Comparison of ENCODE assay signal across 10 mouse cellular contexts in the genomic region with DNA sequence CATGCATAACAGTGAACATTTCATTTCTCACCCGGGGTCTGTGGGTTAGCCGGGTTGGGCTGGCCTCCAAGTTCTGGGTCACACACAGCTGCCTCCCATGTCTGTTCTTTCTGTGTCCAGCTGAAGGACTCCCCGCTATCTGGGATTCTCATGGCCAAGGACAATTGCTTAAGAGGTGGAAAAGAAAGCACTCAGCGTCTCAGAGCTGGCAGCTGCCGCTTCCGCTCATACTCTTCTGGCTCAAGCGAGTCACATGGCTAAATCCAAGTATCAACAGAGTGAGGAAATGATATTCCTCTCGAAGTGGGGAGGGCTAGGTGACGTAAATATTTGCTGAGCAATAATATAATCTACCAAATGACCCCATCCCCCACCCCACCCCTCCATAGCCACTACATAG. TPM values are rescaled to one million over a fixed set of nuclear protein-coding genes. Genes with fewer than 3 reads are reported as not detected.
DNase-seq lines count a peak whose midpoint lies in the region; ATAC-seq and TF ChIP-seq lines count a peak whose summit lies in the region.
"Had no signal": no experiment of that assay in that cellular context is flagged by ENCODE, and none has a peak within 500 bp of the region (broad histone marks: within the 10 kb centered on the region; RNA-seq: fewer than 3 reads in every experiment).

No protein-coding gene starts in this region.

- no peak overlapping the region for H3K4me2 ChIP-seq in midbrain, embryonic 11.5 days
- H3K4me2 ChIP-seq in midbrain, embryonic 15.5 days = no peak overlapping the region
- H3K4me2 ChIP-seq in intestine, postnatal 0 days (replicated peaks; ENCODE audit: low read depth) = peak overlapping the region; percentile 47
- H3K4me2 ChIP-seq in hindbrain, embryonic 14.5 days (replicated peaks) = no peak overlapping the region
- H3K4me2 ChIP-seq: hindbrain, embryonic 15.5 days had no signal

- H3K4me1 ChIP-seq in midbrain, embryonic 11.5 days (ENCODE audit: control insufficient read depth, insufficient read depth, low read length) = no peaks in the 10 kb centered on the region
- no peaks in the 10 kb centered on the region; the same call in 1 of the 2 replicates for H3K4me1 ChIP-seq in midbrain, embryonic 15.5 days
- H3K4me1 ChIP-seq in intestine, postnatal 0 days (replicated peaks; ENCODE audit: control insufficient read depth, insufficient read depth, low read length) = peaks cover 11% of the 10 kb centered on the region
- peaks cover 17% of the 10 kb centered on the region for H3K4me1 ChIP-seq in lung, adult 2 months (ENCODE audit: control insufficient read depth, insufficient read depth, low read length)
- 0 out of 2 replicates have a peak, but pooled peaks cover 4% of the 10 kb centered on the region for H3K4me1 ChIP-seq in hindbrain, embryonic 14.5 days (replicated peaks; ENCODE audit: control insufficient read depth, insufficient read depth, low read length)

- no peak for TF ChIP-seq CTCF in gastrocnemius, adult 2 months (IDR thresholded peaks at IDR 0.05)
- no peak for TF ChIP-seq CTCF in intestine, postnatal 0 days (IDR thresholded peaks at IDR 0.05; ENCODE audit: low read depth)
- TF ChIP-seq CTCF in lung, adult 2 months (IDR thresholded peaks at IDR 0.05; ENCODE audit: insufficient read depth, low read length) = no peak

- H3K27ac ChIP-seq in midbrain, embryonic 11.5 days (ENCODE audit: low read depth, low read length) = no peak overlapping the region
- H3K27ac ChIP-seq in midbrain, embryonic 15.5 days = no peak overlapping the region
- peak overlapping the region; percentile 75 for H3K27ac ChIP-seq in gastrocnemius, adult 2 months
- H3K27ac ChIP-seq in intestine, postnatal 0 days (ENCODE audit: low read depth, low read length) = peak overlapping the region; percentile 80
- H3K27ac ChIP-seq in hindbrain, embryonic 14.5 days = no peak overlapping the region
- H3K27ac ChIP-seq: hindbrain, embryonic 15.5 days had no signal

- intact Hi-C loops in gastrocnemius, adult 2 months (cut with DNase I) = loop anchor here (5.0 to 10.0 kb wide), 2 partner anchors 75 to 92 kb away; no protein-coding TSS in a partner anchor

- no peak overlapping the region for H3K4me3 ChIP-seq in midbrain, embryonic 11.5 days (ENCODE audit: low read depth, low read length)
- H3K4me3 ChIP-seq in midbrain, embryonic 15.5 days = no peak overlapping the region
- peak overlapping the region; percentile 43 for H3K4me3 ChIP-seq in gastrocnemius, adult 2 months
- no peak overlapping the region for H3K4me3 ChIP-seq in intestine, postnatal 0 days (ENCODE audit: low read depth, low read length)
- no peak overlapping the region for H3K4me3 ChIP-seq in lung, adult 2 months (replicated peaks; ENCODE audit: extremely low read depth, low read depth, low read length)
- H3K4me3 ChIP-seq in hindbrain, embryonic 14.5 days (replicated peaks; ENCODE audit: low read length) = no peak overlapping the region
- H3K4me3 ChIP-seq: hindbrain, embryonic 15.5 days had no signal

- no peak for ATAC-seq in midbrain, embryonic 11.5 days (ENCODE audit: low FRiP score)
- ATAC-seq in midbrain, embryonic 15.5 days (replicated peaks) = no peak
- peak; percentile 67 for ATAC-seq in intestine, postnatal 0 days
- no peak for ATAC-seq in hindbrain, embryonic 14.5 days (ENCODE audit: low FRiP score)

- no peaks in the 10 kb centered on the region for H3K36me3 ChIP-seq in midbrain, embryonic 11.5 days (ENCODE audit: control insufficient read depth, insufficient read depth, low read length)
- no peaks in the 10 kb centered on the region for H3K36me3 ChIP-seq in midbrain, embryonic 15.5 days (replicated peaks)
- H3K36me3 ChIP-seq in intestine, postnatal 0 days (ENCODE audit: control insufficient read depth, insufficient read depth) = no peaks in the 10 kb centered on the region
- no peaks in the 10 kb centered on the region for H3K36me3 ChIP-seq in hindbrain, embryonic 14.5 days (replicated peaks; ENCODE audit: control insufficient read depth, insufficient read depth)
- H3K36me3 ChIP-seq: hindbrain, embryonic 15.5 days had no signal

- no peaks in the 10 kb centered on the region for H3K9me3 ChIP-seq in midbrain, embryonic 11.5 days (ENCODE audit: control insufficient read depth, low read length)
- H3K9me3 ChIP-seq in midbrain, embryonic 15.5 days = no peaks in the 10 kb centered on the region
- H3K9me3 ChIP-seq in intestine, postnatal 0 days (ENCODE audit: control insufficient read depth) = no peaks in the 10 kb centered on the region
- no peaks in the 10 kb centered on the region for H3K9me3 ChIP-seq in hindbrain, embryonic 14.5 days (ENCODE audit: control insufficient read depth, low read length)
- H3K9me3 ChIP-seq: hindbrain, embryonic 15.5 days had no signal

- peak; percentile 44 for DNase-seq in midbrain, embryonic 11.5 days (ENCODE audit: low spot score, missing footprints)
- DNase-seq in gastrocnemius, adult 2 months = peak; percentile 78
- DNase-seq in lung, adult 2 months = peak; percentile 73
- DNase-seq in urinary bladder, postnatal 25 days (ENCODE audit: low spot score) = peak; percentile 43
- no peak for DNase-seq in thymus, adult 18-20 months
- DNase-seq in hindbrain, embryonic 14.5 days (ENCODE audit: low spot score) = no peak

- no peak for TF ChIP-seq POLR2A in lung, adult 2 months (IDR thresholded peaks at IDR 0.05; ENCODE audit: borderline replicate concordance, extremely low read depth, low read depth, low read length)

- no peak overlapping the region for H3K9ac ChIP-seq in midbrain, embryonic 11.5 days (ENCODE audit: low read length)
- H3K9ac ChIP-seq in midbrain, embryonic 15.5 days = no peak overlapping the region
- no peak overlapping the region for H3K9ac ChIP-seq in intestine, postnatal 0 days (ENCODE audit: low read depth, low read length)
- no peak overlapping the region for H3K9ac ChIP-seq in hindbrain, embryonic 14.5 days
- H3K9ac ChIP-seq: hindbrain, embryonic 15.5 days had no signal

- WGBS in midbrain, embryonic 11.5 days = 79% methylated on average over 9 of the region's 9 CpGs
- 65% methylated on average over 9 of the region's 9 CpGs for WGBS in midbrain, embryonic 15.5 days
- WGBS in intestine, postnatal 0 days = 9% methylated on average over 9 of the region's 9 CpGs
- 10% methylated on average over 9 of the region's 9 CpGs for WGBS in lung, adult 2 months
- 60% methylated on average over 9 of the region's 9 CpGs for WGBS in hindbrain, embryonic 14.5 days

- no peaks in the 10 kb centered on the region for H3K27me3 ChIP-seq in midbrain, embryonic 11.5 days (ENCODE audit: control insufficient read depth, insufficient read depth, low read length)
- no peaks in the 10 kb centered on the region for H3K27me3 ChIP-seq in midbrain, embryonic 15.5 days (replicated peaks)
- no peaks in the 10 kb centered on the region for H3K27me3 ChIP-seq in intestine, postnatal 0 days (replicated peaks; ENCODE audit: control insufficient read depth, insufficient read depth, low read length)
- no peaks in the 10 kb centered on the region for H3K27me3 ChIP-seq in hindbrain, embryonic 14.5 days (ENCODE audit: control insufficient read depth, insufficient read depth, low read length)
- H3K27me3 ChIP-seq: hindbrain, embryonic 15.5 days; Patski had no signal

RNA-seq across cellular contexts. Expression of a gene that starts 25.9 kb away (rescaled TPM):
- 114 and 122 TPM in 2 replicates for polyA plus RNA-seq in midbrain, embryonic 11.5 days (2014; fragmentation: Nextera tagmentation; extraction: Ambion mirVana)
- polyA plus RNA-seq in midbrain, embryonic 15.5 days (2015; fragmentation: Nextera tagmentation; extraction: Ambion mirVana) = 75.2 and 81.1 TPM in 2 replicates
- 10 to 100 TPM; 39.5 to 53.2 TPM for total RNA-seq in gastrocnemius, adult 2 months (2021)
- 32.7 and 39.2 TPM in 2 replicates for polyA plus RNA-seq in intestine, postnatal 0 days (2015; fragmentation: Nextera tagmentation; extraction: Ambion mirVana)
- 10.7 and 14.2 TPM in 2 replicates for polyA plus RNA-seq in lung, adult 2 months (2012; rRNA removed)
- polyA plus RNA-seq in hindbrain, embryonic 14.5 days (2014; fragmentation: Nextera tagmentation; extraction: Ambion mirVana) = 58.9 and 67.6 TPM in 2 replicates

Comparison
In these comparisons a context has a peak if more than half of its experiments do, and no peak if none do; other contexts are left out.
1. DNase-seq: peak in midbrain, embryonic 11.5 days (single experiment), gastrocnemius, adult 2 months (single experiment), lung, adult 2 months (single experiment) and urinary bladder, postnatal 25 days (single experiment); none in thymus, adult 18-20 months (0 of 2) and hindbrain, embryonic 14.5 days (single experiment).
2. H3K27ac ChIP-seq: peak in gastrocnemius, adult 2 months (single experiment) and intestine, postnatal 0 days (single experiment); none in midbrain, embryonic 11.5 days (single experiment), midbrain, embryonic 15.5 days (single experiment) and hindbrain, embryonic 14.5 days (single experiment).